Mouse (Mus musculus) CH12.LX (cell line): ENCODE measurements around the gene Mitf. TPM values are rescaled to one million over a fixed set of nuclear protein-coding genes. Genes with fewer than 3 reads are reported as not detected.

Experiments used
- DNase-seq: peaks from one replicate; pipeline ENCODE4 v3.0.0-alpha.2; 2013; ENCODE audit errors: extremely low read depth
- H3K27ac ChIP-seq: 2 replicates; pipeline ENCODE4 v1.5.1; 2012; ENCODE audit warnings: low read depth, mild to moderate bottlenecking, control low read depth, moderate library complexity; ENCODE audit not compliant: insufficient read depth
- H3K27me3 ChIP-seq: replicated peaks from 2 replicates; pipeline ENCODE3; 2012; ENCODE audit warnings: inconsistent platforms
- H3K36me3 ChIP-seq, 2 experiments: replicated peaks in 1 of 2; 2 replicates each; pipeline versions ENCODE3 to v1.6.1; 2012; ENCODE audit warnings: inconsistent platforms in 1 of 2, low read length in 1 of 2, mild to moderate bottlenecking in 1 of 2, mixed read lengths in 1 of 2, moderate library complexity in 1 of 2; ENCODE audit not compliant: control insufficient read depth in 1 of 2, insufficient read depth in 1 of 2
- H3K4me1 ChIP-seq, 2 experiments: 2 replicates each; pipeline ENCODE4 v1.6.1; 2012; ENCODE audit warnings: inconsistent platforms in 1 of 2, moderate library complexity in 1 of 2; ENCODE audit not compliant: insufficient read depth in 2 of 2, control insufficient read depth in 1 of 2
- H3K4me2 ChIP-seq: 2 replicates; pipeline ENCODE4 v1.6.1; 2012; ENCODE audit warnings: low read depth, mild to moderate bottlenecking, control low read depth; ENCODE audit not compliant: poor library complexity, insufficient read depth, severe bottlenecking
- H3K4me3 ChIP-seq, 3 experiments: fragments of 150-350 bp in 1 of 3; sonication (generic) in 1 of 3; replicated peaks in 1 of 3; 2 replicates each; pipeline versions ENCODE3 to v1.5.1; 2011 to 2012; ENCODE audit warnings: low read depth in 2 of 3, low read length in 2 of 3, mild to moderate bottlenecking in 2 of 3, moderate library complexity in 2 of 3, control low read depth in 1 of 3, improper control_type of control experiment in 1 of 3, inconsistent platforms in 1 of 3, mixed read lengths in 1 of 3; ENCODE audit not compliant: poor library complexity in 1 of 3
- H3K79me2 ChIP-seq: replicated peaks from 2 replicates; pipeline ENCODE4 v1.6.1; 2012; ENCODE audit warnings: mild to moderate bottlenecking, moderate library complexity; ENCODE audit not compliant: control insufficient read depth, poor library complexity, insufficient read depth, severe bottlenecking; ENCODE audit errors: extremely low read depth
- H3K9ac ChIP-seq: 2 replicates; pipeline ENCODE4 v1.6.1; 2012; ENCODE audit warnings: low read depth, mild to moderate bottlenecking, control low read depth, moderate library complexity; ENCODE audit not compliant: insufficient read depth
- H3K9me3 ChIP-seq: replicated peaks from 2 replicates; pipeline ENCODE3; 2012; ENCODE audit warnings: low read length, inconsistent platforms, mixed read lengths
- E2F4 ChIP-seq: IDR thresholded peaks from 2 replicates; pipeline ENCODE4 v1.6.1; 2011; ENCODE audit warnings: low read depth, low read length, improper control_type of control experiment; ENCODE audit not compliant: insufficient replicate concordance
- EP300 ChIP-seq: IDR thresholded peaks from 2 replicates; pipeline ENCODE4 v1.6.1; 2011; ENCODE audit warnings: low read length, improper control_type of control experiment
- ETS1 ChIP-seq: conservative IDR thresholded peaks from 2 replicates; pipeline ENCODE4 v1.6.1; 2012; ENCODE audit warnings: low read depth, mild to moderate bottlenecking, inconsistent platforms, low read length, improper control_type of control experiment, moderate library complexity
- JUND ChIP-seq: conservative IDR thresholded peaks from 2 replicates; pipeline ENCODE4 v1.6.1; 2011; ENCODE audit warnings: low read depth, low read length, improper control_type of control experiment
- KAT2A ChIP-seq: IDR thresholded peaks from 2 replicates; pipeline ENCODE4 v1.6.1; 2012; ENCODE audit warnings: low read length, improper control_type of control experiment, inconsistent platforms; ENCODE audit not compliant: insufficient replicate concordance
- MAZ ChIP-seq: IDR thresholded peaks from 2 replicates; pipeline ENCODE4 v1.6.1; 2012; ENCODE audit warnings: low read depth, mild to moderate bottlenecking, inconsistent platforms, low read length, improper control_type of control experiment, moderate library complexity
- MXI1 ChIP-seq: IDR thresholded peaks from 2 replicates; pipeline ENCODE4 v1.6.1; 2011; ENCODE audit warnings: mild to moderate bottlenecking, low read depth, low read length, improper control_type of control experiment
- NELFE ChIP-seq: IDR thresholded peaks from 2 replicates; pipeline ENCODE4 v1.6.1; 2011; ENCODE audit warnings: low read depth, low read length, improper control_type of control experiment
- NRF1 ChIP-seq: IDR thresholded peaks from 2 replicates; pipeline ENCODE4 v1.6.1; 2014; ENCODE audit warnings: low read depth, mild to moderate bottlenecking, inconsistent platforms, low read length, improper control_type of control experiment, moderate library complexity
- PAX5 ChIP-seq: IDR thresholded peaks from 2 replicates; pipeline ENCODE4 v1.6.1; 2012; ENCODE audit warnings: low read length, inconsistent platforms, mixed read lengths
- POLR2AphosphoS2 ChIP-seq: IDR thresholded peaks from 2 replicates; pipeline ENCODE4 v1.6.1; 2011; ENCODE audit warnings: low read depth, low read length, improper control_type of control experiment
- RAD21 ChIP-seq: IDR thresholded peaks from 2 replicates; pipeline ENCODE4 v1.6.1; 2011; ENCODE audit warnings: low read depth, mild to moderate bottlenecking, low read length, improper control_type of control experiment, moderate library complexity
- SIN3A ChIP-seq: IDR thresholded peaks from 2 replicates; pipeline ENCODE4 v1.6.1; 2012; ENCODE audit warnings: low read length, improper control_type of control experiment, inconsistent platforms
- TBP ChIP-seq: conservative IDR thresholded peaks from 2 replicates; pipeline ENCODE4 v1.6.1; 2011; ENCODE audit warnings: low read depth, low read length, improper control_type of control experiment
- UBTF ChIP-seq: IDR thresholded peaks from 2 replicates; pipeline ENCODE4 v1.6.1; 2012; ENCODE audit warnings: low read depth, mild to moderate bottlenecking, inconsistent platforms, low read length, improper control_type of control experiment, moderate library complexity
- USF1 ChIP-seq: IDR thresholded peaks from 2 replicates; pipeline ENCODE4 v1.6.1; 2014; ENCODE audit warnings: low read depth, mild to moderate bottlenecking, inconsistent platforms, low read length, improper control_type of control experiment
- USF2 ChIP-seq: conservative IDR thresholded peaks from 2 replicates; pipeline ENCODE4 v1.6.1; 2011; ENCODE audit warnings: low read depth, low read length, improper control_type of control experiment
- ZC3H11A ChIP-seq: IDR thresholded peaks from 2 replicates; pipeline ENCODE4 v1.6.1; 2012; ENCODE audit warnings: low read depth, mild to moderate bottlenecking, inconsistent platforms, low read length, improper control_type of control experiment
- ZKSCAN1 ChIP-seq: IDR thresholded peaks from 2 replicates; pipeline ENCODE4 v1.6.1; 2012; ENCODE audit warnings: low read depth, inconsistent platforms, low read length, improper control_type of control experiment, borderline replicate concordance
- ZMIZ1 ChIP-seq: IDR thresholded peaks from 2 replicates; pipeline ENCODE4 v1.6.1; 2012; ENCODE audit warnings: low read depth, mild to moderate bottlenecking, inconsistent platforms, low read length, improper control_type of control experiment
- ZNF384 ChIP-seq: IDR thresholded peaks from 2 replicates; pipeline ENCODE4 v1.6.1; 2012; ENCODE audit warnings: low read depth, low read length, improper control_type of control experiment, inconsistent platforms
- dilution Hi-C: fragments of 300-500 bp; cut with MboI; formaldehyde crosslinking; loops from 2 replicates; pipeline ENCODE4 v1.14.3; 2020; ENCODE audit warnings: low sequenced_read_pairs; ENCODE audit not compliant: extremely low pct_unique_long_range_greater_than_20kb, extremely low pct_ligation_motif_present
- in situ Hi-C: fragments of 300-500 bp; cut with MboI; formaldehyde crosslinking; loops from 3 replicates; pipeline ENCODE4 v1.14.3; 2019; ENCODE audit warnings: low sequenced_read_pairs, low pct_ligation_motif_present, low pct_unique_long_range_greater_than_20kb, mixed read lengths
- polyA plus RNA-seq: library from polyadenylated mRNA; unstranded; fragments of >175 nt; gene quantifications from 2 replicates; pipeline ENCODE4 v1.2.1, GENCODE M21; 2012; ENCODE audit warnings: low read depth; ENCODE audit not compliant: insufficient read length
- total RNA-seq, 2 experiments: library from RNA; depleted of rRNA; stranded (reverse); fragments of 300-350 nt in 1 of 2; fragments of >200 nt in 1 of 2; gene quantifications; 2 replicates each; pipeline ENCODE4 v1.2.3; 2012 to 2014

The Mitf gene
- total and polyA plus RNA-seq, 3 experiments: 3.4 to 4.7 (median 3.6) TPM

GRCm38 (mm10) chr6:97868005-97868404, 61.2 kb downstream of the Mitf start:
- no peak for DNase-seq
- in situ Hi-C loops (no loop called here), dilution Hi-C loops (no loop called here)
- Histone ChIP-seq H3K4me3 (no peak overlapping the region), H3K27ac (no peak overlapping the region), H3K4me1 (peaks cover 3 to 14% of the 10 kb centered on the region in 2 experiments; a peak in 3 of 4 replicates), H3K4me2 (no peak overlapping the region), H3K9me3 (no peaks in the 10 kb centered on the region), H3K36me3 (peaks cover 0 to 3% of the 10 kb centered on the region in 2 experiments), H3K79me2 (no peaks in the 10 kb centered on the region), H3K27me3 (no peaks in the 10 kb centered on the region), H3K9ac (no peak overlapping the region)
- TF ChIP-seq KAT2A: no peak
- no peak for TF ChIP-seq POLR2AphosphoS2
- no peak for TF ChIP-seq E2F4
- no peak for TF ChIP-seq TBP
- TF ChIP-seq ZKSCAN1: no peak
- TF ChIP-seq ZNF384: no peak
- no peak for TF ChIP-seq SIN3A

DNA sequence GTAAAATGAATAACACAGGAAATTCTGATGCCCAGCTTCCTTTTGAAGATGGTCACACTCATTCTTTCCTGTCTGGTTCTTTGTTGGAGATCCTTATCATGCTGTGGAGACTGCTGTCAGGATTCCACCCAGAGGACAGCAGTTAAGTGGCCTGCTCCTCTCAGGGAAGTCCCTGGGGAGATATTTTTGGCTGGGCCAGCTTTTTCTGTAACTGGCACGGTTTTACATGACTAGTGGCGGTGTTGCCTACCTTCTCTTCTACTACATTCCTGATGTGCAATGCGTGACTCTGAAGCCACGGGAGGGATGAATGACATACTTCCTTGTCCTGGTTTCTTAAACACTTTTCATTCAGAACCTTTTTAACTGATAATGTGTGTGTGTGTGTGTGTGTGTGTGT, 63.1 kb downstream of the Mitf start:
- Histone ChIP-seq H3K36me3 (peaks cover 0 to 3% of the 10 kb centered on the region in 2 experiments), H3K9ac (no peak overlapping the region), H3K9me3 (no peaks in the 10 kb centered on the region), H3K4me2 (no peak overlapping the region), H3K27ac (no peak overlapping the region), H3K27me3 (no peaks in the 10 kb centered on the region), H3K79me2 (no peaks in the 10 kb centered on the region), H3K4me3 (no peak overlapping the region)
- DNase-seq: no peak
- dilution Hi-C loops (no loop called here), in situ Hi-C loops (no loop called here)
- TF ChIP-seq USF2: no peak
- no peak for TF ChIP-seq RAD21
- no peak for TF ChIP-seq ETS1
- TF ChIP-seq ZC3H11A: no peak
- TF ChIP-seq ZMIZ1: no peak
- no peak for TF ChIP-seq TBP
- no peak for TF ChIP-seq MXI1
- no peak for TF ChIP-seq MAZ
- TF ChIP-seq JUND: no peak
- TF ChIP-seq ZKSCAN1: no peak
- TF ChIP-seq EP300: no peak
- no peak for TF ChIP-seq NELFE
- no peak for TF ChIP-seq UBTF
- no peak for TF ChIP-seq SIN3A
- no peak for TF ChIP-seq PAX5
- no peak for TF ChIP-seq USF1
- no peak for TF ChIP-seq NRF1
- TF ChIP-seq, all 38 proteins: peak for 0
- H3K4me1 ChIP-seq: peaks cover 3 to 14% of the 10 kb centered on the region in 2 experiments; a peak in 3 of 4 replicates
